Mouse (Mus musculus): Measurements from ENCODE around the gene Gpr150. TPM values are rescaled to one million over a fixed set of nuclear protein-coding genes. Genes with fewer than 3 reads are reported as not detected.

Gpr150 gene
- 0.39 and 0.50 TPM in 2 replicates for polyA plus RNA-seq (2016; fragmentation: Nextera tagmentation; extraction: Ambion mirVana)

GRCm38 (mm10) chr13:76056896-76057266 lies at the start of gene Gpr150:
Gene Gpr150, minus strand, starts transcription at chr13:76056996.
- 16% methylated on average over 10 of the region's 10 CpGs for WGBS
- no peaks in the 10 kb centered on the region for H3K36me3 ChIP-seq
- H3K4me3 ChIP-seq, result peak within 1 kb of the TSS; percentile 63
- no peaks in the 10 kb centered on the region for H3K9me3 ChIP-seq
- peaks cover 62% of the 10 kb centered on the region for H3K27me3 ChIP-seq (ENCODE audit: insufficient read depth, poor library complexity, severe bottlenecking)
- H3K4me1 ChIP-seq (replicated peaks), result peaks cover 18% of the 10 kb centered on the region
- H3K27ac ChIP-seq, result peak within 1 kb of the TSS; percentile 76
- DNase-seq (ENCODE audit: low spot score), result no peak

GRCm38 (mm10) chr13:76101989-76102388 lies 45.2 kb upstream of the Gpr150 start:
- H3K27ac ChIP-seq, result no peak overlapping the region
- no peaks in the 10 kb centered on the region for H3K27me3 ChIP-seq (ENCODE audit: insufficient read depth, poor library complexity, severe bottlenecking)
- WGBS, result 93% methylated on average over 2 of the region's 2 CpGs
- no peak for DNase-seq (ENCODE audit: low spot score)
- H3K4me1 ChIP-seq (replicated peaks), result peaks cover 6% of the 10 kb centered on the region
- H3K36me3 ChIP-seq, result peaks cover 8% of the 10 kb centered on the region; the same call in 1 of the 2 replicates
- H3K4me3 ChIP-seq, result no peak overlapping the region
- H3K9me3 ChIP-seq, result no peaks in the 10 kb centered on the region

GRCm38 (mm10) chr13:76098493-76099303 lies 41.9 kb upstream of the Gpr150 start, which contains the start of the genes Arsk and Ttc37:
Gene Arsk, minus strand, starts transcription at chr13:76098660.
Gene Ttc37, plus strand, starts transcription at chr13:76098734.
- Histone ChIP-seq H3K27me3 (ENCODE audit: insufficient read depth, poor library complexity, severe bottlenecking) (no peaks in the 10 kb centered on the region), H3K4me1 (replicated peaks) (peaks cover 6% of the 10 kb centered on the region), H3K9me3 (no peaks in the 10 kb centered on the region), H3K4me3 (peak within 1 kb of the TSS; percentile 65), H3K27ac (peak within 1 kb of the TSS; percentile 86), H3K36me3 (peaks cover 8% of the 10 kb centered on the region; the same call in 1 of the 2 replicates)
- peak; percentile 95 for DNase-seq (ENCODE audit: low spot score)
- WGBS, result 1% methylated on average over 34 of the region's 34 CpGs

DNA sequence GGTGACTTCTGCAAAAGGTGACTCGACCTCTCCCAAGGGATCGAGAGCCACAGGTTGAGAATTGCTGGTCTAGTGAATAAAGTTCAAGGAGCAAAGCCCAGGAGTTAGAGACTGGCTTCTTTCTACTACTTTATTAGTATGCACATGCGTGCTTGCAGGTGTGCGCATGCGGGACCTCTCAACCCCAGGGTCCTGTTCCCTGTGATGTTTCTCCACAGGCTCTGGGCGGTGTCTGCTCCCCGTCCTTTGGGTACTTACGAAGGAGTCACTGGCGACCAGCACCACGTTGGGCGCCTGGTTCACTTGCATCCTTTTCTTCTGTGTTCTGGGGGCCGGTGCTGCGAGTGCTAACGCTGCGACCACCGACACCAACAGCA lies 41.3 kb upstream of the Gpr150 start:
- DNase-seq (ENCODE audit: low spot score), result no peak
- H3K9me3 ChIP-seq, result no peaks in the 10 kb centered on the region
- 0 out of 2 replicates have a peak, but pooled peaks cover 4% of the 10 kb centered on the region for H3K36me3 ChIP-seq
- peak overlapping the region; percentile 86 for H3K27ac ChIP-seq
- H3K27me3 ChIP-seq (ENCODE audit: insufficient read depth, poor library complexity, severe bottlenecking), result no peaks in the 10 kb centered on the region
- H3K4me3 ChIP-seq, result peak overlapping the region; percentile 65
- 3% methylated on average over 16 of the region's 16 CpGs for WGBS
- peaks cover 6% of the 10 kb centered on the region for H3K4me1 ChIP-seq (replicated peaks)

GRCm38 (mm10) chr13:76074323-76074722 lies 17.5 kb upstream of the Gpr150 start:
- Histone ChIP-seq H3K27ac (no peak overlapping the region), H3K9me3 (no peaks in the 10 kb centered on the region), H3K27me3 (ENCODE audit: insufficient read depth, poor library complexity, severe bottlenecking) (no peaks in the 10 kb centered on the region), H3K4me3 (no peak overlapping the region), H3K4me1 (replicated peaks) (no peaks in the 10 kb centered on the region), H3K36me3 (no peaks in the 10 kb centered on the region)
- no peak for DNase-seq (ENCODE audit: low spot score)
- 86% methylated on average over 1 of the region's 1 CpGs for WGBS

- peak; percentile 18 for DNase-seq (ENCODE audit: low spot score)
- 79% methylated on average over 13 of the region's 13 CpGs for WGBS
- Histone ChIP-seq H3K4me3 (no peak overlapping the region), H3K9me3 (no peaks in the 10 kb centered on the region), H3K27me3 (ENCODE audit: insufficient read depth, poor library complexity, severe bottlenecking) (no peaks in the 10 kb centered on the region), H3K4me1 (replicated peaks) (no peaks in the 10 kb centered on the region), H3K36me3 (peaks cover 16% of the 10 kb centered on the region), H3K27ac (no peak overlapping the region)
These were observed 7.7 kb upstream of the Gpr150 start for GRCm38 (mm10) chr13:76064363-76064945.

DNA sequence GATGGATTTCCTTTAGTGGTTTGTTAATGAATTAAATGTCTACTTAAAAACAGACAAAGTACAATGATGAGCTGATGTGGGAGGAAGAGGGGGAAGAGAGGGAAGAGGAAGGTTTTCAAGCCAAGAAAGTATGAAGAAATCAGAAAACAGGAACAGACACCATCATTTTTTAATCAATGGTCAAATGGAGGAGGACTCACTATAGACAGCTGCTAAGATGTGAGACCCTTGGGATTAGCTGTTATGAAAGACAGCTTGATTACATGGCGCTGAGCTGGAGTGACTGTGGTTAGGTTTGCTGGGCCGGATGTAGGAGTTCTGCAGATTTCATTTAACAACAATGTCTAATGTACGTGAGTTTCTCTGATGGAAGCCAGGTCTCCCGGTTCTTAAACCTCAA lies 6.8 kb upstream of the Gpr150 start:
- H3K36me3 ChIP-seq, result peaks cover 16% of the 10 kb centered on the region
- no peak for DNase-seq (ENCODE audit: low spot score)

DNA sequence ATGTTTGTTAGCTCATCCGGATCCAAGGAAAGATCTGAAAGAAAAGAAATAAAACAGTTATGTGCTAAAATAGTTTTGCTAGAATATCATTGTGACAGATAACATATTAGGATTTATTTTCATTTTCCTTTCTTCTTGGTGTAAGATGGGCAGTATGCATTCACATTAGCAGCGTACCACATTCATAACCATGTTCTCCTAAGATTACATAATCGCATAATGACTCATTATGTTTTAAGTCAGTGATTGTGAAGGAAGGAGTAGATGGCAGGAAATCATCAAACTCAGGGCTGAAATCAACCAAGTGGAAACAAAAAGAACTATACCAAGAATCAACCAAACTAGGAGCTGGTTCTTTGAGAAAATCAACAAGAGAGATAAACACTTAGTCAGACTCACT lies 5.8 kb upstream of the Gpr150 start:
- no peaks in the 10 kb centered on the region for H3K4me1 ChIP-seq (replicated peaks)
- no peak for DNase-seq (ENCODE audit: low spot score)

More for the DNA sequence above, 6.8 kb upstream of the Gpr150 start:
- Histone ChIP-seq H3K27me3 (ENCODE audit: insufficient read depth, poor library complexity, severe bottlenecking) (no peaks in the 10 kb centered on the region), H3K4me1 (replicated peaks) (no peaks in the 10 kb centered on the region), H3K9me3 (no peaks in the 10 kb centered on the region), H3K4me3 (no peak overlapping the region), H3K27ac (no peak overlapping the region)
- 88% methylated on average over 4 of the region's 4 CpGs for WGBS

DNA sequence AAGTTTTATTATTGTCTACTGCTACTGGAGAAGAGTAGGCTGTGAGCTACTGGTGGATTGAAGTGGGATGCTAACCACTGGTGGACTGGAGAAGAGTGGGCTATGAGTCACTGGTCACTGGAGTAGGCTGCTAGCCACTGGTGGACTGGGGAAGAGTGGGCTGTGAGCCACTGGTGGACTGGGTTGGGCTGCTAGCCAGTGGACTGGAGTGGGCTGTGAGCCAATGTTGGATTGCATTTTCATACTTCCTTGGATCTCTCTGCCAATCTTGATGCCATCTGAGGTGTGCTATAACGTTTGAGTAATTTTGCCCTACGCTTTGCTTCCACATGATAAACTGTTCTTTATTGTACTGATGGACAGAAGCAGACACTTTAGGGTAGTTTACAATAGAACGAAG lies 5.3 kb upstream of the Gpr150 start:
- 90% methylated on average over 3 of the region's 3 CpGs for WGBS
- H3K4me1 ChIP-seq (replicated peaks), result no peaks in the 10 kb centered on the region
- H3K27ac ChIP-seq, result no peak overlapping the region
- peaks cover 16% of the 10 kb centered on the region for H3K36me3 ChIP-seq
- no peak overlapping the region for H3K4me3 ChIP-seq
- no peaks in the 10 kb centered on the region for H3K9me3 ChIP-seq
- DNase-seq (ENCODE audit: low spot score), result no peak
- H3K27me3 ChIP-seq (ENCODE audit: insufficient read depth, poor library complexity, severe bottlenecking), result peaks cover 13% of the 10 kb centered on the region

More for the DNA sequence above, 5.8 kb upstream of the Gpr150 start:
- Histone ChIP-seq H3K36me3 (peaks cover 16% of the 10 kb centered on the region), H3K27ac (no peak overlapping the region), H3K9me3 (no peaks in the 10 kb centered on the region), H3K4me3 (no peak overlapping the region), H3K27me3 (ENCODE audit: insufficient read depth, poor library complexity, severe bottlenecking) (peaks cover 9% of the 10 kb centered on the region)
- 93% methylated on average over 3 of the region's 3 CpGs for WGBS

DNA sequence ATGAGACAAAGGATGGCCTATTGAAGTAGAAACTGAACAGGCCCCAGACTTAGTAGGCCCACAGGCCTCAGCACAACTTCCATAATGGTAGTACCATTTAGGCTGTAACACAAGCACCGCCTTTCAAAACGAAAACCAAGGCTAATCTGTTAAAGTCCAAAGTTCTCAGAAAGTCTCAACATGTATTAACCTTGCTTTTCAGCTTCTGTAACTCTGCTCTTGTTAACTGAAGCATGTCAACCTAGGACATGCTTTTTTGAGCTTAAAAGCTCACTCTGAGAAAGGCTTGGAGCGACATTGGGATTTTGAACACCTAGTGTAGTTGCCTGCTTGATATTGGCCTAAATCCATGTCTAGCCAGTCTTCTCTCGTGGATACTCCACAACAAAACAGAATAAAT lies 2.8 kb upstream of the Gpr150 start:
- 88% methylated on average over 4 of the region's 4 CpGs for WGBS
- DNase-seq (ENCODE audit: low spot score), result no peak
- Histone ChIP-seq H3K9me3 (no peaks in the 10 kb centered on the region), H3K27me3 (ENCODE audit: insufficient read depth, poor library complexity, severe bottlenecking) (peaks cover 39% of the 10 kb centered on the region), H3K4me1 (replicated peaks) (peaks cover 18% of the 10 kb centered on the region), H3K4me3 (no peak overlapping the region), H3K36me3 (peaks cover 9% of the 10 kb centered on the region), H3K27ac (no peak overlapping the region)

GRCm38 (mm10) chr13:76057267-76058069 lies 672 bp upstream of the Gpr150 start:
- H3K9me3 ChIP-seq, result no peaks in the 10 kb centered on the region
- WGBS, result 74% methylated on average over 10 of the region's 10 CpGs
- H3K27me3 ChIP-seq (ENCODE audit: insufficient read depth, poor library complexity, severe bottlenecking), result peaks cover 60% of the 10 kb centered on the region
- peaks cover 3% of the 10 kb centered on the region for H3K36me3 ChIP-seq
- H3K4me1 ChIP-seq (replicated peaks), result peaks cover 18% of the 10 kb centered on the region
- H3K27ac ChIP-seq, result no peak overlapping the region
- DNase-seq (ENCODE audit: low spot score), result no peak
- H3K4me3 ChIP-seq, result no peak overlapping the region

- no peaks in the 10 kb centered on the region for H3K36me3 ChIP-seq
- under 1% methylated on average over 34 of the region's 34 CpGs for WGBS
- peak; percentile 84 for DNase-seq (ENCODE audit: low spot score)
- peaks cover 18% of the 10 kb centered on the region for H3K4me1 ChIP-seq (replicated peaks)
- peaks cover 62% of the 10 kb centered on the region for H3K27me3 ChIP-seq (ENCODE audit: insufficient read depth, poor library complexity, severe bottlenecking)
- no peaks in the 10 kb centered on the region for H3K9me3 ChIP-seq
- H3K27ac ChIP-seq, result peak overlapping the region; percentile 76
- peak overlapping the region; percentile 63 for H3K4me3 ChIP-seq
These were observed 503 bp downstream of the Gpr150 start for GRCm38 (mm10) chr13:76056261-76056724.
